Mouse (Mus musculus) c-Kit-negative CD71-positive TER-119-positive erythroid progenitor cells, embryonic 14.5 days (primary cell): ENCODE data around the gene Jmjd6.

Experiments
- DNase-seq: peaks from one replicate; pipeline ENCODE4 v3.0.0-alpha.2; 2013; ENCODE audit warnings: low read depth, low spot score

The Jmjd6 gene

DNA sequence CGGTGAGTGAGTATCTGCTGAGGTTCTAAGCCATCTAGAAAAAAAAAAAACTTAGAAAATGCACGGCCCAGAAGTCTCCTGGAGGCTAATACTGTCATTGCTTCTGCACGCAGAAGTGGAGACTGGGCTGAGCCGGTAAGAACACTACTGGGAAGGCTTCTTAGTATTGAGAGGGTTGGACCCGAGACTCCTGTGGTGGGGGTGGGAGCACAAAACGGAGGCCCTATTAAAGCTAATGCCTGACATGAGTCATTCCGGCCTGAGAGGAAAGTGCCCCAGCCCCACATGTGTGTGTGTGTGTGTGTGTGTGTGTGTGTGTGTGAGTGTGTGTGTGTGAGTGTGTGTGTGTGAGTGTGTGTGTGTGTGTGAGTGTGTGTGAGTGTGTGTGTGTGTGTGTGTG, 36.1 kb downstream of the Jmjd6 start:
- DNase-seq = no peak

GRCm38 (mm10) chr11:116806136-116807071, 36.8 kb downstream of the Jmjd6 start:
- no peak for DNase-seq

DNA sequence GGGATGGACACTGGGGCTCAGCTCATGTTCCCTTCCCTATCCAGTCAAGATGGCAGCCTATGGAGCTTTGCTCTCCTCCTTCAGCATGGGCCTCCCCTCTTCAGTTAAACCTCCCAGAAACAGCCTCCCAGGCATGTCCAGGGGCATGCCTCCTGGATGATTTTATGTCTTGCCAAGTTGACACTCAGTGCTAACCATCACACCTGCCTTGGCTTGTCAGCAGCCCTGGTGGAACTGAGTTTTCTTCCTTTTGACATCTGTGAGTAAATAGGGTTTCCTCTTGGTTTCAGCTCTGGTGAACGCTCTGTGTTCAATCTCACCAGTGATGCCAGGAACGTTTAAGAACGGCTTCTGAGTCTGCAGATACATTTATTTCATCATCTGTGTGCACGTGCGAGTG, 40.5 kb downstream of the Jmjd6 start:
- no peak for DNase-seq

DNA sequence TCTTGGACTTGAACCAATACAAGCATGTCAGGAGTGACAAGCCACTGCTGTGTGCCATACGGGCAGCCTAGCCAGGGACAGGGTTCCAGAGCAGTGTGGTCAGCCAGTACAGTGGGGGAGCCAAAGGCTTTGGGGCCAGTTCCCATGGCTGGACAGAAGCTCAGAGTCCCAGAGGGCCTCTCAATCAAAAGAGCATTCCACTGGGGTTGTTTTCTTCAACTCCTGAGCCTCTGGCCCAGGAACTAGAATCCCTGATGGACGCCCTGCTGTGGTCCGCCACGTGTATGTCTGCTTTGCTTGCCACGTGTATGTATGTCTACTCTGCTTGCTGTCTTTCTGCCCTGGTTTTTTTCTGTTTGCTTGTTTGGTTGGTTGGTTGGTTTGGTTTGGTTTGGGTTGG, 42.1 kb downstream of the Jmjd6 start:
- DNase-seq = no peak

- DNase-seq = no peak
These were observed 43.9 kb downstream of the Jmjd6 start for GRCm38 (mm10) chr11:116799364-116799763.
